Mouse (Mus musculus) large intestine, adult 2 months (tissue): ENCODE data around the gene Sf3b4. TPM values are rescaled to one million over a fixed set of nuclear protein-coding genes. Genes with fewer than 3 reads are reported as not detected.

Experiments
- DNase-seq: peaks from one replicate; pipeline ENCODE4 v3.0.0-alpha.2; 2012; ENCODE audit warnings: low read depth, low spot score
- WGBS: fragments of 180-500 bp; shearing (Covaris S2); methylation state at CpG from one replicate; pipeline ENCODE4 v1.1.7; 2018; 5-methylcytosine and 5-hydroxymethylcytosine counted together
- polyA plus RNA-seq: library from polyadenylated mRNA; depleted of rRNA; stranded (reverse); fragments of >200 nt; gene quantifications from 2 replicates; pipeline ENCODE4 v1.2.3, GENCODE M21; 2012; rRNA removed

Sf3b4 gene
- polyA plus RNA-seq, result 48.8 and 56.1 TPM in 2 replicates

- DNase-seq, result peak; percentile 63
- under 1% methylated on average over 58 of the region's 58 CpGs for WGBS
These were observed at the start of gene Sf3b4 for GRCm38 (mm10) chr3:96172197-96173178. Sf3b4 (plus strand) TSS chr3:96172332.

GRCm38 (mm10) chr3:96124235-96124634, 47.9 kb upstream of the Sf3b4 start:
- DNase-seq, result no peak

GRCm38 (mm10) chr3:96128128-96128527, 44.0 kb upstream of the Sf3b4 start:
- DNase-seq, result no peak

More at GRCm38 (mm10) chr3:96124235-96124634, 47.9 kb upstream of the Sf3b4 start:
- WGBS, result 93% methylated on average over 5 of the region's 5 CpGs

- DNase-seq, result no peak
- WGBS, result 50% methylated on average over 3 of the region's 3 CpGs
These were observed 39.7 kb upstream of the Sf3b4 start for GRCm38 (mm10) chr3:96132478-96132877.

GRCm38 (mm10) chr3:96133327-96133905, 38.7 kb upstream of the Sf3b4 start:
- DNase-seq, result no peak
- 55% methylated on average over 11 of the region's 11 CpGs for WGBS

GRCm38 (mm10) chr3:96135011-96135410, 37.1 kb upstream of the Sf3b4 start:
- 39% methylated on average over 3 of the region's 3 CpGs for WGBS
- DNase-seq, result no peak

- WGBS, result 10% methylated on average over 5 of the region's 5 CpGs
These were observed 24.2 kb upstream of the Sf3b4 start for GRCm38 (mm10) chr3:96147950-96148349.

GRCm38 (mm10) chr3:96151836-96152235, 20.3 kb upstream of the Sf3b4 start:
- WGBS, result 84% methylated on average over 7 of the region's 7 CpGs
- DNase-seq, result no peak

More at GRCm38 (mm10) chr3:96147950-96148349, 24.2 kb upstream of the Sf3b4 start:
- DNase-seq, result peak; percentile 35

GRCm38 (mm10) chr3:96152611-96153010, 19.5 kb upstream of the Sf3b4 start:
- DNase-seq, result no peak
- 92% methylated on average over 5 of the region's 5 CpGs for WGBS

GRCm38 (mm10) chr3:96155501-96155900, 16.6 kb upstream of the Sf3b4 start:
- no peak for DNase-seq
- WGBS, result 86% methylated on average over 8 of the region's 8 CpGs

GRCm38 (mm10) chr3:96159820-96160219, 12.3 kb upstream of the Sf3b4 start:
- peak; percentile 21 for DNase-seq
- 21% methylated on average over 4 of the region's 4 CpGs for WGBS

- DNase-seq, result peak; percentile 79
- WGBS, result 6% methylated on average over 4 of the region's 4 CpGs
These were observed 11.8 kb upstream of the Sf3b4 start for GRCm38 (mm10) chr3:96160222-96160802.

- peak; percentile 88 for DNase-seq
- WGBS, result under 1% methylated on average over 12 of the region's 12 CpGs
These were observed 11.2 kb upstream of the Sf3b4 start for GRCm38 (mm10) chr3:96160803-96161516.

GRCm38 (mm10) chr3:96161869-96162840, 10.0 kb upstream of the Sf3b4 start, which contains the start of gene Mtmr11:
Mtmr11 (plus strand) TSS chr3:96162004.
- peak; percentile 45 for DNase-seq
- WGBS, result 3% methylated on average over 16 of the region's 16 CpGs

- DNase-seq, result no peak
- 84% methylated on average over 6 of the region's 6 CpGs for WGBS
These were observed 9.1 kb upstream of the Sf3b4 start for GRCm38 (mm10) chr3:96163040-96163439.

- no peak for DNase-seq
- WGBS, result 72% methylated on average over 12 of the region's 12 CpGs
These were observed 3.5 kb upstream of the Sf3b4 start for GRCm38 (mm10) chr3:96168466-96169158.

- WGBS, result 88% methylated on average over 4 of the region's 4 CpGs
These were observed 1.9 kb upstream of the Sf3b4 start for GRCm38 (mm10) chr3:96170276-96170675.

GRCm38 (mm10) chr3:96170976-96171545, 1.1 kb upstream of the Sf3b4 start:
- WGBS, result 49% methylated on average over 10 of the region's 10 CpGs
- DNase-seq, result no peak

More at GRCm38 (mm10) chr3:96170276-96170675, 1.9 kb upstream of the Sf3b4 start:
- DNase-seq, result no peak
